Mouse (Mus musculus): ENCODE data around the gene Gm20388.

The Gm20388 gene

DNA sequence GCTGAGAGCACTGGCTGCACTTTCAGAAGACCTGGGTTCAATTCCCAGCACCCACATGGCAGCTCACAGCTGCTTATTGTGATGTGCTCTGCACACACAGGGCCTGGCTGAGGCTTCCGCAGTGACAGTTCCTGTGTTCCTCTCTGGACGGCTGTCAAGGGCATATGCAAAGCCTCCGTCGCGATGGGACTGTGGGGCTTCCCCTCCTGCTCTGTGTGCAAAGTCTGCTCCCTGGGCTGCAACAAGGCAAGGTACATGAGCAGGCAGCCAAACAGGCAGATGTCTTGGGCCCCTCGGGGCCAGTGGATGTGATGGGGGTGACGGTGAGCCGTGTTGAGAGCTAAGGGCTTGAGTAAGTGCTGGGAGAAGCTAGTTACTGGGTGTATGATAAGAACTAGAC is 1878.1 kb downstream of the Gm20388 start:
- peak in 1 of 2 experiments; percentile 27 for DNase-seq

DNA sequence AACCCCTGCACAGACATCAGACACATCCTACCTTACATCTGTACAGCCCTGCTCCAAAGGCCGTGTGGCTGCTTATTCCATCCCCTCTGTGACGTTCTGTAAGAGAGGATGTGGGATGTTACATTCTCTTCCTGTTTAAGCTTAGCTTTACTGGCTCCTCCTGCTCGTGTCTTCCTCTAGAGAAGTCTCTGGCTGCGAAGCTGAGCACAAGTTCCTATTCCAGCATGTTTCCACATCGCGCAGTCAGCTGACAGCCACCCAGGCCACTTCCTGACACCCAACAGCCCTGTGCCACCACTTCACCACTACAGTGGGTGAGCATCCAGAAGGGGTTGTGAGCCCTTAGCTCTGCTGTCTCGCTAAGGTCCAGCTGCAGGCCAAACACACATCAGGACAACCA is 1881.5 kb downstream of the Gm20388 start:
- no peak for DNase-seq

DNA sequence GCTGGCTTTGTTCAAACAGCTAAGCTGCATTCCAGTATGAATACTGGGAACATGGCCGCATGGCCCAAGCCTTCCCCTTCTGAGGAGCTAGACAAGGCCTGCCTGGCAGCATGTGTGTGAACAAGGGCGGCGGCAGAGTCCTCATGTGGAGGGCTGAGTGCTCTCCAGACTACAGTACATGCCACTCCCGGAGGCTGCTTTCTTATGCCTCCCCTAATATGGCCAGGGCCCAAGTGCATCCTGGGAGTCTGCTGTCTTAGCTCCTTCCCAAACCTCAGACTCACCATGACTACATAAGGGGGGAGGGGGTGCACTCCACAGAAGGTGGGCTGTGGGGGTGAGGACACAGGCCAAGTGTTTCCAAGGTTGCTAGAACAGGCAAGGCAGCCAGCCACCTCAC is 1882.0 kb downstream of the Gm20388 start:
- no peak for DNase-seq

DNA sequence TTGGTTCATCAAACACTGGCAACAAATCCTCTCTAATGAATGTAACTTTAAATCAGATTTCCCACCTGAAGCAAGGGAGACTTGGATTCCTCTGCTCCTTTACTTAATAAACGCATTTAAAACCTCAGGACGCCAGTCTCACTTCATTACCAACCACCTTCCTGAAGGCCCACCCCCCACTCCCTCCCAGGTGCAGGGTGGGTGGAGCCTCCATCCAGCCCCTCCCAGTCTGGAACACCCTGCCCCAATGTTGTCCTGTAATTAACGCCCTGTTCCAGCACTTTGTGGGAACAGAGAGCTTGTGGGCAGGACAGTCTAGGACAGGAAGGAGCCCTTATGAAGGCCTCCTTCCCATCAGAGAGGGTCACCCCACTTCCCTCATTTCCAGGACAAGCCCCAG is 1883.5 kb downstream of the Gm20388 start:
- DNase-seq: no peak

DNA sequence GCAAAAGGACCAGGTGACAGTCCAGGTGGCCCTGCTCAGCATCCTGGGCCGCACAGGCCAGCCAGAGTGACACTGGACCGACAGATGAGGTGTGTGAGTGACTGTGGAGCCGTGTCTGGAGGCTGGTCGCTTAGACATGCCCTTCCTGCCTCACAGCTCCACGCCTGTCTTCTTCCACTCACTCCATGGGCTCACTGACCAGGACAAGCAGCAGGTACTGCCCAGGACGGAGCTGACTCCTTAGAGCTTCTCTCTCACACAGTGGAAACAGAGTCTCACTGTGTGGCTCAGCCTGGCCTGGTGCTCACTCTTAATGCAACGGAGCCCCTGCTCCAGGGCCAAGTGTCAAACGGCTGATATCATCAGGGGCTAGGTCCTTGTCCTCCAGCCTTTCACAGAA is 1884.8 kb downstream of the Gm20388 start:
- peak in 1 of 2 experiments; percentile 75 for DNase-seq

DNA sequence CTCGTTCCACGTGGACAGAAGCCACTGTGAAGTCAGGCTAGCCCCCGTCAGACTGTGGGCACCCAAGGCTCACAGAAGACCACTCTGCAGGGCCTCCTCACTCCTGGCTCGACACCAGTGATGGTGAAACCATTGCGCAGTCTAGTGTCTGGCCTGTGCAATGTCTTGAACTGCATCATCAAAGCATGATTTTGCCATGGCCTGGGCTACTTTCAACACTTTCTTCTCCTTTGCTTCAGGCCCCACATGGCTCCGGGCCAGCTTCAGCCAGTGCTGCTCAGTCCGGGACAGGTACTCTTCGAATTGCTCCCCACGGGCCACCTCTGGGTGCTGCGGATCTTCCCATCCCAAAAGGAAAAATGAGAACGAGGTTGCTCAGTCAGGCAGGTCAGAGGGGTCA is 1885.8 kb downstream of the Gm20388 start:
- DNase-seq: peak in 1 of 2 experiments; percentile 32

DNA sequence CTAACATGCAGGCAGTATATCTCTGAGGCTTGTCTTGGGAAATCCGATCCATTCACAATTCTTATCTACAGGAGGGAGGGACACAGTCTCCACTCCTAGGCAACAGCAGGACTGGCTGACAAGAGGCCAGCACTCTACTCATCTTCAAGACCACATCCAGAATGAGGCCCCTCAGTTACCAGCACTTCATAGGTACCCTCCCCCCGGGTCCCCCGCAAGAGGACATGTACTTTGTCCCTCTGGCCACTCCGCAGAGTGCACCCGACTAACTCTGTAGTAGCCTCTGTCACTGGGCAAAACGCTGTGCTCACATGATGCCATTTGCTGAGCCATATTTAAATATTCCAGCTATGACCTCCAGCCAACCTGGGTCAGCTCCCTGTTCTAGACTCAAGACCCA is 1887.8 kb downstream of the Gm20388 start:
- DNase-seq: peak in 1 of 2 experiments; percentile 12

DNA sequence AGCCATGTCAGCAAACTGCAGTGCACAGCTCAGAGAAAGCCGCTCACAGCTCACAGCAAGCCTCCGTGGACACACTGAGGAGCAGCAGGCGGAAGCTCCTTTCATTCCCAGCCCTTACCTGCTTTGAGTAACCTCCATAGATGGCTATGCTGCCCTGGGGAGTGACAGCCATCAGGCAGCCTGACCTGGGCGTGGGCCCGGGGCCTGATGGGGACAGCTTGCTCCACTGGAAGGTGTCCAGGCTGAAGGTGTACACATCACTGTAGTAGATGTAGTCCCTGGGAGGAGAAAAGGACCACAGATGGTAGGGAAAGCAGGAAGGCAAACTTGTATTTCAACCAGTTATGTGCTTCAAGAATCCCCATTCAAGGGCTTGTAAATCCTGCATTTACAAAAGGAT is 1894.2 kb downstream of the Gm20388 start:
- DNase-seq: peak; percentile 30 to 61

DNA sequence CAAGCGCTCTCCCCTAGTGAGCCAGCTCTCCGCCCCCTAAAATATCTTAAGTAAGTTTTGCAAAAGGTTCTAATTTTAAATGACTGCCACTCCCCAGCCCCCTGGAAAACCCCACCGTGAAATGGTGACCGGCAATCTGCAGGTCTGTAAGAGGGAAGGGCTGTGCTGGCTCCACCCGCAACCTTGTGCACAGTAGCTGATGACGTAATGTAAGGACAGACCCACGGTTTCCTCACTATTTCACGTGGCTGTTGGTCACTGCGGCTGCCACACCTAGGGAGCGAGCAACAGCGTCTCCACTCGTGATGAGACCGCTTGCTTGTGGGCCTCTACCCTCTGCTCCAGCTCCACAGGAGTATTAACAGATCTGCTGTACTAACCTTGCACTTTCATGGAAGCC is 1895.5 kb downstream of the Gm20388 start:
- DNase-seq: no peak

DNA sequence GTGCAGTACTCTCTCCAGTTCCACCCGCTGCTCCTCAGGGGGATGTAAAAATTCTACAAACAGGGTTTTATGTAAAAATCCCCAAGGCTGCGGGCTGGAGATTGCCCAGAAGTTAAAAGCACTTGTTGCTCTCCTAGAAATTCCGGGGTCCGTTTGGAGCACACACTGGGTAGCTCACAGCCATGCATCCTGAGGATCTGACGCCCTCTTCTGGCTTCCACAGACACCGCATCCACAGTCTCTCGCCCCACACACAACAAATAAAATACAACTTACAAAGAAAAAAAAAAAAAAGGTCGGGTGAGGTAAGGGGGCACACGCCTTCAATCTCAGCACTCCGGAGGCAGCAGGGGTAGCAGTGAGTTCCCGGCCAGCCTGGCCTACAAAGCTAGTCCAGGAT is 1897.4 kb downstream of the Gm20388 start:
- no peak for DNase-seq

DNA sequence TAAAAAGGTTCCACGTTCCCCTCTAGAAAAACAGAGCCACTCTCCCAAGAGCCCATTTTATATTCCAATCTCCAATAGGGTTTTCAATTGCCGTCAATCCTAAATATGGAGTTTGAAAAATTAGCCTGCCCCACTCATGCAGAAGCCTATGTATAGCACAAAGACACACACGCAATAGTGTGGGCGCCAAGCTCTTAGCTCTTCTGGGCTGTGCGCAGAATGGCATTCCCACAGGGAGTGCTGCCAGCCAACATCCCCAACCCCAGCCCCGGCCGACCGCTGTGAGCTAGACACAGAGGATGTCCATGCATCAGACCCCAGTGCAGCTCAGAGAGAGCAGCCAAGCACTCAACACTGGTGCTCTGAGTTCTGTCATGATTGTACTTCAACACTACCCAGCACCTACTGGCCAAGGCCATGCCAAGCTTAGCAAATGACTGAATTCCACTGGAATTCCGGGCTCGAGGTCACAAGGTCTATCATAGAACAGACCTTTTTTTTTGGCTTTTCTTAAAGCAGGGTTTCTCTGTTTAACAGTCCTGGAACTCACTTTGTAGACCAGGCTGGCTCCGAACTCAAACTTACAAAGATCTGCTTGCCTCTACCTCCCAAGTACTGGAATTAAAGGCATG is 1899.0 kb downstream of the Gm20388 start:
- DNase-seq: no peak

DNA sequence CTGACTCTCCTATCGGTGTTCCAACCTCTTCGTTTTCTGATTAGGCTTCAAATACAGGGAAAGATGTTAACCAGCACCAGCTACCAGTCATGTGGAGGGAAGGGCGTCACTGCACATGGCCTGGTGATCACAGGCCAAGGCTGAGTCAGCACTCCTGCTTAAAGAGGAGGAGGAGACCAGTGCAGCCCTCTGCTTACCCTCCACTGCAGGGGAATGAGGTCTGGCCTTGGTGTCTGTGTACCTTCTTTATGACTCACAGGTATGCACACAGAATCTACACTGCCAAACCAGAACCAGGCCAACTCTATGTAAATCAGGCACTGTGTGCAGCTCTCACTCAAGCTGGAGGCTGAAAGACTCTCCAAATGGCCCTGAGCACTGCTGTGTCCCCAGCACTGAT is 1900.9 kb downstream of the Gm20388 start:
- no peak for DNase-seq

DNA sequence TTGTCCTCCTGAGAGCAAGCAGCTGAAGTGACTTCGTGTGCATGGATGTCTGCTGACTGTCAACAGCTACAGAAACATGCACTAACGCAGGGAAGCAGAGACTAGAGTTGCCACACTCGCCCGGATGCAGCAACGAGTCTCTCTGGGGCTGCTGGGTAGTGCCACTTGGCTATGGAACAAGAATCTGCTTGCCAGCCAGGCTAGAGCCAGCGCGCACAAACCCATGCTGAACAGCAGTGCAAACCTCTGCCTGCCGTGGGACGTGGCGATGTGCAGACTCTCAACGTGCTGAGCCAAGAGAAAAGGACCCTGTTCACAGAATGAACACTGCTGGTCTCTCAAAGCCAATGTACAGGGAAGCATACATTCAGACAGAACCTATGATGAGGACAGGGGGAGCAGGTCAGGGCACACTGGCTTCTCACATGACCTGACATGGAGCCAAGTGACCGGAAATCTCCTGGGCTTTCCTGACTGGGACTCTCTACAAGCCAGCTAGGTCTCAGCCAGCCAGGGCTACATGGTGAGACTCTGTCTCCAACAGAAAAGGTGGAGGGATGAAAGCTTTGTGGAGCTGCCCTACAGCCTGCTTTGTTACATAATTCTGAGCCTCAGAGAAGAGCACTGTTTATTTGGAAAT is 1901.4 kb downstream of the Gm20388 start:
- no peak for DNase-seq

DNA sequence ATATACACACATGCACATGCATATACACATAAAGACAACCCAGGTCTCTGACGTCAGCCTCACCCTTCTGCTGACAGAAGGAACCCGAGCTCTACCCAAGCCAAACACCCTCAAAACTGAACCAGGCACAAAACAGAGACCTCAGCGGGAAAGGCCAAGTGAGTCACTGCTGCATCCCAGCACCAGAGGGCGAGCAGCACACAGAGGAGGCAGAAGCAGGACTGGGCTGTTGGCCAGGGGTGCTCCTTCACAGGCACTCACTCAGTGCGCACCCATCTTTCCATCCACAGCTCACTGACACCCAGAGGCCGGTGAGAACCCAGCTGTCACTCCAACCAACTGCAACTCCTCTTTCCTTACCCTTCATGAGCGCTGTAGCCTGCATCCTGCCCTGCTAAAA is 1907.6 kb downstream of the Gm20388 start:
- peak in 1 of 2 experiments; percentile 9 for DNase-seq

DNA sequence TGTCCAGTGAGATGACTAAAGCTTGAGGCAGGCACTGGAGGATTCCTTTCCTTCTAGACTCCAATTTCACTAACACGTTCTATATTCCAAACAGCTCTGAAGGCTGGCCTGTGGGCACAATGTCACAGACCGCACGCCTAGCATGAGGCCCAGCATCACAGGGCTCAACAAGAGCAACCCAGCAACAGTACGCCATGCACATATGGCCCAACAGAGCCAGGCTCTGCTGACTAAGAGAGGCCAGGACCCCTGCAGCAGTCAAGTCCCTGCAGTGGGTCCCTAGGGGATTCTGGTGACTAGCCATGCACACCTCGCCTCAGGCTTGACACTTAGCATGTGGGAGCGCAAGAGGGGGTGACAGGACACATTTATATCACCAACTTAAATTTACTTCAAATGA is 1910.2 kb downstream of the Gm20388 start:
- no peak for DNase-seq

DNA sequence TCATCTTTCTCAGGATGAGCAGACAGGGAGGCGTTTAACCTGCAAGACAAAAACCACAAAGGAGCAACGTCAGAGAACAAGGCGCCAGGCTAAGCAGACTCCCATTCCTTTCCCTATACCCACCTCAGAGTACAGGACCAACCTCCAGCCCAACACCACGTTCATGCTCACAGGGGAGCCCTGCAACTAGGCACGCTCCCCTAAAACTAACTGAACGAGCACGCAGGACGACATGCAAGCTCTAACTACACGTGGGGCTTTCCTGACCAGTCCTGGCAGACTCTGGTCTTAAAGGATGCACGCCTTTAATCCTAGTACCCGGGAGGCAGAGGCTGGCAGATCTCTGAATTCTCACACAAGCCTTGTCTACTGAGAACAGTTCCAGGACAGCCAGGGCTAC is 1910.7 kb downstream of the Gm20388 start:
- no peak for DNase-seq

DNA sequence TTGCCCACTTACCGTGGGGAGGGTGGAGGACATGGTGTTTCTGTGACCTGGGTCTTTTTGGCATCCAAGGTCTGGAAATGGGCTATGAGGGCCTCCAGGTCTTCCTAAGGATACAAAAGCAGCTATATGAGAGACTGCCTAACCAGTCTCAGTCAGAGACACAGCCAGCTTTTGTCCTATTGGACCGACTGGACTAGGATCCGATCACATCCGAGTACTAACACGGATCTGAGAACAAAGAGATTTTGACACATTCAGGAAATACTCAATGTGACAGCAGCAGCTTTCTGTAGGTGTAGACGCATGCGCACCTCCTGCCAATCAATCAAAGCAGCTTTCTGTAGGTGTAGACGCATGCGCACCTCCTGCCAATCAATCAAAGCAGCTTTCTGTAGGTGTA is 1911.1 kb downstream of the Gm20388 start:
- DNase-seq: no peak

DNA sequence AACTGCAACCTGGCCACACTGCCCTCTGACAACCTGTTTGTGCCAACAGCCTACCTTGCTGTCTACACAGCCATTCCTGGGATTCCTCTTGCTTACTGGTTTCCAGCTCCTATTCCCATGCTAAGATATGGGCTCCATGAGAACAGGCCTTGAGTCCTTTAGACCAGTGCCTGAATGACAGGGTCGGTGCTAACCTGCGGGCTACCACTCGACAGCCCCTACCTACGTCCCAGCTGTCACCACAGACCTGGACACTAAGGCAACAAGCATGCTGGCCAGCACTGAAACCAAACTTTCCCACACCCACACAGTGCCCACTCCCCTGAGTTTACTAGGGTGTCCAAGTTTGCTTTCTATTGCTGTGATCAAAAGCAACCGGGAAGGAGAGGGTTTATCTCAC is 1917.1 kb downstream of the Gm20388 start:
- DNase-seq: no peak

DNA sequence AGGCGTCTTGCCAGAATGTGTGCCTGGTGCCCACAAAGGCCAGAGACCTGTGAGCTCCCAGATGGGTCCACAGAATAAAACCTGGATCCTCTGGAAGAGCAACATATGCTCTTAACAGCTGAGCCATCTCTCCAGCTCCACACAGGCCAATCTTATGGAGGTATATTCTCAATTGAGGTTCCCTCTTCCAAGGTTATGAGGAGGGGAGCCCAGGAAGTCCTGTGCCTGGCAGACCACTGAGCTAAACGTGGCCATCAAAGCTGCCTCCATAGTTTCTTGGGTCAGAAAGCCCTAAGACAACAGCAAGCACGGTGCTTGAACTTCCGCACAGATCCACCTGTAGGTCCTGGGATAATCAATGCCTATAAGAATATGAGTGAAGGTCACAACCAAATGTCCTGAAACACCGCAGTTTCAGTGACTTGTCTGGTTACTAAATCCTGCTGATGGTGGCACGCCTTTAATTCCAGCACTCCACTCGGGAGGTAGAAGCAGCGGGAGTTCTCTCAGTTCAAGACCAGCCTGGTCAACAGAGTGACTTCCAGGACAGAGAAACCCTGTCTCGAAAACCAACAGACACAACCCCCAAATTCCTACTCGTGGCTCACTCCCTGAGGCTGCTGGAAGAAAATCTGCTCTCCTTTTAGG is 1917.9 kb downstream of the Gm20388 start:
- DNase-seq: no peak

DNA sequence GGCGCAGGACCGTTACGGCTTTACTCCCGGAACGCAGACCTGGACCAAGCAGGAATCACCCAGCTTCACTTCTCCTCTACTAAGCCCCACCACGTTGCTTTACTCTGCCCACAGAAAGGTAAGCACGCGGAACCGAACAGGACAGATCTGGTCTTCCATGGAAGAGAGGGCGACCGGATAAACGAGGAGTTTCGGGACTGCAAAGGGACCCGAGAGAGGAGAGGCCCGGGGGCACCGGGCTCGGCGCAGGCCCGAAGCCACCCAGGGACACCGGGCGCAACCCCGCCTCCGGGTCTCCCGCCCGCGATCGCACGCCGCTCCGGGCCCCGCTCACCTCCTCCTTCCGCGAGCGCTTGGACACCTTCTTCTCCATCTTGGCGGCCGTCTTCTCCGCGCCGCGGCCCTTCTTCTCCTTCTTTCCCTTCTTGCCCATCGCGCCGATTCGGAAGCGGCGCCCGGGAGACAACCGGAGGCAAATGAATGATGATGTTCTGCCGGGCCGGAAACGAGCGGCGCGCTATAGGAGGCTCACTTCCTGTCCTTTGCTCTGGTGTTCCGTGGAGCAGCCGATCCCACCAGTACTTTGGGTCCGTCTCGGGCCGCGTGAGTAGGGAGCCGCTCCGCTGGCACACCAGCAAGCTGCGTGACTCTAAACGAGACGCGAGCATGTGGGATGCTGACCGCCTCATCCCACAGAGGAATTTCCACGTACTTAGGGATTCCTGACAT is 1918.6 kb downstream of the Gm20388 start, which contains the start of gene Klhdc4:
Klhdc4 (minus strand) TSS at position 522 of the 729 bp plus-strand sequence.
- peak; percentile 92 to 93 for DNase-seq

DNA sequence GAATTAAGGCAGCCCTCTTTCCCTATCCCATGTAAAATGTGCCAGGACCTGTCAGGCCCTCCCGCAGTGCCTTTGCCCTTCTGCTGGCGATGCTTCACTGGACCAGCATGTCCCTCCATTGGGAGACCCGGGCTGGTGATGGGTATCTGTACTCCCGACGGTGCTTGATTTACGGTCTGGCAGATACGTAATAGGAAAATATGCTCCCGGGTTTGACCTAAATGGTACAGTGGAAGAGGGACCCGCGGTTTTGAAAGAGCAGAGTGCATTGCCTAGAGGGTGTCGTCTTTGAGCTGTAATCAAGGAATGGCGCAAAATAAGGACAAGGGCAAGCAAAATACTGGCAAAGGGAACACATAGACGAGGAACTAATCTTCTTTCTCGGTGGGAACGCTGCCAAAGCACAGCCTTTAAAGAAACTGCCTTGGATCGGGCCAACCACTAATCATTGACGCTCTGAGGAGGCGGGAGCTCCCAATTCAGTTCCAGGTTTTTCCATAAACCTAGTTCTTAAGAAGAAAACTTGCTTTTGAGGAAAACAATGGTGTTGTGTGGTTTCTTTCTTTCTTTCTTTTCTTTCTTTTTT is 1919.2 kb downstream of the Gm20388 start:
- no peak for DNase-seq

DNA sequence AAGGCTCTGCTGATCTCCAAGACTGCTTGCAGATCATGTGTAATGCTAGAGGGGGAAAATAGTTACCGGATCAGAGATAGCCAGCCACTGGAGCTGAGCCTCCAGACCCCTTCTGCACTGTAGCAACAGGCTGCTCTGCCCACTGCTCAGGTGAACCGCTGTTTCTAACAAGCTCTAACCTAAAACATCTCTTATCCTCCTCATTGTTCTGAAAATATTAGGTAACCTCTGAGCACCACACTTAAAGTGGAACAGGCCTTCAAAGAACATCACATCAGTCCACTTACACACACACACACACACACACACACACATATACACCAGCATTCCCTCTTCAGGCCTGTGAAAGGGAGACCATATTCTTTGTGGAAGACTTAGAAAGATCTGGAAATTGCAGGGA is 1921.4 kb downstream of the Gm20388 start:
- DNase-seq: no peak

DNA sequence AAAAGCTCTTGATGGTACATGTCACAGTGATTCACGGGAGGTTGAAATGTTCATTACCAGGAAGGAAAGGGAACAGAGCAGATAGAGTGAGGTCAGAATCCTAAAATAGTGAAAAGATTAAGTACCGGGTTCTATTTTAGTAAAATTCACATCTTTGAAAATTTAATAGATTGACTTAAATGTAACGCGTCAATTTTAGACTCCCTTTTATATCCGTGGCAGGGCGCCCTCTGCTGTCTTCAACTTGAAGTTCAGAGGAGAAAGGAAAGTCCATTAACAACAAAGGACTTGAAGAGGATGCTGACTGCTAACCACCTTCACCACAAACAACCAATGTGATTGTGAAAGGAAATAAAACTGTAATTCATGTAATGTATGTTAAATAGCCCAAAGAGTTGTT is 1921.9 kb downstream of the Gm20388 start:
- DNase-seq: peak; percentile 77 to 89
